Mouse (Mus musculus) cerebellum, adult 2 months (tissue): ENCODE data around the gene Psmd7.

ENCODE experiments used
- CTCF ChIP-seq: fragments of 200-500 bp; IDR thresholded peaks from 2 replicates; pipeline ENCODE4 v1.5.1; 2011; ENCODE audit warnings: low read depth, mild to moderate bottlenecking, control low read depth, low read length, moderate library complexity, borderline replicate concordance; ENCODE audit not compliant: insufficient read depth
- POLR2A ChIP-seq: fragments of 200-500 bp; IDR thresholded peaks from 2 replicates; pipeline ENCODE4 v1.6.1; 2011; ENCODE audit warnings: low read length, control low read depth, borderline replicate concordance; ENCODE audit not compliant: insufficient read depth

DNA sequence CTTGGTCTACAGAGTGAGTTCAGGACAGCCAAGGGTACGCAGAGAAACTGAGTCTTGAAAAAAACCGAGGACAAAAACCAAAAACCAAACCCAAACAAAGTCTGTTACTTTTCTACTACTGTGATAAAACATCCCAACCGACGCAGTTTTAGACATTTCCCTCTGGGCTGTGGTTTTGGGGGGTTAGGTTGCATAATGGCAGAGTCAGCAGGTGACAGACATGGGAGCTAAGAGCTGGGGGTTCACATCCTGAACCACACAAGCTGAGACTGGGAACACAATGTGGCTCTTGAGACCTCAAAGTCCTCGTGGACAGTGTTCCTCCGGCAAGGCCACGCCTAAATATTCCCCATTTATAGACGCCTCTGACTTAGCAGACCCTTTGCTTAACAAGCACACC lies 10.1 kb downstream of the Psmd7 start:
- no peak for TF ChIP-seq CTCF
- TF ChIP-seq POLR2A: no peak
